Mouse (Mus musculus) spleen, adult 2 months (tissue): ENCODE results near the gene Stx12. TPM values are rescaled to one million over a fixed set of nuclear protein-coding genes. Genes with fewer than 3 reads are reported as not detected.

Experiments
- DNase-seq, 2 experiments: peaks; one replicate each; pipeline versions ENCODE4 v3.0.0 to v3.0.0-alpha.2; 2012 to 2021; ENCODE audit warnings: low spot score in 2 of 2, low read depth in 1 of 2
- H3K27ac ChIP-seq: fragments of 200-500 bp; 2 replicates; pipeline ENCODE4 v1.5.1; 2012; ENCODE audit warnings: low read length, inconsistent platforms; ENCODE audit not compliant: insufficient read depth
- H3K27me3 ChIP-seq: fragments of 200-500 bp; 2 replicates; pipeline ENCODE4 v1.6.1; 2012; ENCODE audit warnings: mild to moderate bottlenecking, moderate library complexity, low read length, inconsistent platforms; ENCODE audit not compliant: control insufficient read depth, insufficient read depth
- H3K36me3 ChIP-seq: fragments of 200-500 bp; 2 replicates; pipeline ENCODE4 v1.6.1; 2012; ENCODE audit warnings: mild to moderate bottlenecking, low read length, inconsistent platforms; ENCODE audit not compliant: control insufficient read depth, insufficient read depth
- H3K4me1 ChIP-seq: fragments of 200-500 bp; 2 replicates; pipeline ENCODE4 v1.6.1; 2011; ENCODE audit warnings: inconsistent platforms; ENCODE audit not compliant: control insufficient read depth, insufficient read depth, insufficient read length
- H3K4me3 ChIP-seq: fragments of 200-500 bp; 2 replicates; pipeline ENCODE4 v1.5.1; 2011; ENCODE audit warnings: mild to moderate bottlenecking, inconsistent platforms; ENCODE audit not compliant: insufficient read depth, insufficient read length; ENCODE audit errors: extremely low read depth
- CTCF ChIP-seq: fragments of 200-500 bp; IDR thresholded peaks from 2 replicates; pipeline ENCODE4 v1.5.1; 2011; ENCODE audit warnings: mild to moderate bottlenecking, inconsistent platforms; ENCODE audit not compliant: insufficient read depth, insufficient read length, insufficient replicate concordance; ENCODE audit errors: extremely low read depth
- POLR2A ChIP-seq: fragments of 200-500 bp; IDR thresholded peaks from 2 replicates; pipeline ENCODE4 v1.6.1; 2011; ENCODE audit warnings: low read depth, low read length, inconsistent platforms
- WGBS: fragments of 180-500 bp; shearing (Covaris S2); methylation state at CpG from one replicate; pipeline ENCODE4 v1.1.7; 2018; 5-methylcytosine and 5-hydroxymethylcytosine counted together
- polyA plus RNA-seq: library from polyadenylated mRNA; depleted of rRNA; stranded (reverse); fragments of >200 nt; gene quantifications from 2 replicates; pipeline ENCODE4 v1.2.3, GENCODE M21; 2012

Stx12 gene
- polyA plus RNA-seq, 1 experiment, result 6.8 TPM

GRCm38 (mm10) chr4:132864856-132865255 lies 19.5 kb downstream of the Stx12 start:
- Histone ChIP-seq H3K36me3 (peaks cover 38% of the 10 kb centered on the region), H3K4me3 (no peak overlapping the region), H3K27ac (no peak overlapping the region), H3K4me1 (no peaks in the 10 kb centered on the region), H3K27me3 (no peaks in the 10 kb centered on the region)
- WGBS, result 90% methylated on average over 2 of the region's 2 CpGs
- DNase-seq, result no peak
- TF ChIP-seq CTCF (no peak), POLR2A (no peak)

GRCm38 (mm10) chr4:132863012-132863411 lies 21.3 kb downstream of the Stx12 start:
- no peak for DNase-seq
- no peaks in the 10 kb centered on the region for H3K27me3 ChIP-seq
- WGBS, result 93% methylated on average over 13 of the region's 13 CpGs
- peaks cover 35% of the 10 kb centered on the region for H3K36me3 ChIP-seq
- no peak overlapping the region for H3K27ac ChIP-seq
- TF ChIP-seq CTCF, result no peak
- no peak for TF ChIP-seq POLR2A
- H3K4me1 ChIP-seq, result no peaks in the 10 kb centered on the region
- no peak overlapping the region for H3K4me3 ChIP-seq

GRCm38 (mm10) chr4:132860880-132861279 lies 23.4 kb downstream of the Stx12 start:
- Histone ChIP-seq H3K27ac (no peak overlapping the region), H3K27me3 (no peaks in the 10 kb centered on the region), H3K4me1 (no peaks in the 10 kb centered on the region), H3K36me3 (peaks cover 37% of the 10 kb centered on the region), H3K4me3 (no peak overlapping the region)
- no peak for DNase-seq
- 95% methylated on average over 1 of the region's 1 CpGs for WGBS
- TF ChIP-seq CTCF, result no peak
- no peak for TF ChIP-seq POLR2A

- no peaks in the 10 kb centered on the region for H3K4me1 ChIP-seq
- TF ChIP-seq CTCF, result no peak
- TF ChIP-seq POLR2A, result no peak
- H3K27me3 ChIP-seq, result no peaks in the 10 kb centered on the region
- H3K4me3 ChIP-seq, result no peak overlapping the region
- H3K27ac ChIP-seq, result no peak overlapping the region
- peaks cover 11% of the 10 kb centered on the region; the same call in 1 of the 2 replicates for H3K36me3 ChIP-seq
- no peak for DNase-seq
- 89% methylated on average over 1 of the region's 1 CpGs for WGBS
These were observed 40.6 kb downstream of the Stx12 start for GRCm38 (mm10) chr4:132843705-132844071.

GRCm38 (mm10) chr4:132842970-132843704 lies 41.2 kb downstream of the Stx12 start, which contains the start of gene Ppp1r8:
TSS of gene Ppp1r8 (minus strand) at chr4:132843169.
- Histone ChIP-seq H3K4me3 (peak within 1 kb of the TSS; percentile 90), H3K27ac (peak within 1 kb of the TSS; percentile 33; the same call in 1 of the 2 replicates), H3K36me3 (peaks cover 12% of the 10 kb centered on the region; the same call in 1 of the 2 replicates), H3K27me3 (no peaks in the 10 kb centered on the region), H3K4me1 (no peaks in the 10 kb centered on the region)
- WGBS, result 2% methylated on average over 40 of the region's 40 CpGs
- peak; percentile 83 to 86 for DNase-seq
- TF ChIP-seq CTCF (no peak), POLR2A (peak; percentile 96)

- DNase-seq, result peak in 1 of 2 experiments; percentile 6
These were observed 41.9 kb downstream of the Stx12 start for GRCm38 (mm10) chr4:132842281-132842906.

More at GRCm38 (mm10) chr4:132842281-132842906, 41.9 kb downstream of the Stx12 start:
- under 1% methylated on average over 30 of the region's 30 CpGs for whole genome bisulfite sequencing
- H3K4me1 ChIP-seq, result no peaks in the 10 kb centered on the region
- H3K36me3 ChIP-seq, result peaks cover 13% of the 10 kb centered on the region; the same call in 1 of the 2 replicates
- H3K27ac ChIP-seq, result no peak overlapping the region
- TF ChIP-seq CTCF (no peak), POLR2A (no peak)
- H3K4me3 ChIP-seq, result peak overlapping the region; percentile 90
- H3K27me3 ChIP-seq, result no peaks in the 10 kb centered on the region
